In the genomic region with DNA sequence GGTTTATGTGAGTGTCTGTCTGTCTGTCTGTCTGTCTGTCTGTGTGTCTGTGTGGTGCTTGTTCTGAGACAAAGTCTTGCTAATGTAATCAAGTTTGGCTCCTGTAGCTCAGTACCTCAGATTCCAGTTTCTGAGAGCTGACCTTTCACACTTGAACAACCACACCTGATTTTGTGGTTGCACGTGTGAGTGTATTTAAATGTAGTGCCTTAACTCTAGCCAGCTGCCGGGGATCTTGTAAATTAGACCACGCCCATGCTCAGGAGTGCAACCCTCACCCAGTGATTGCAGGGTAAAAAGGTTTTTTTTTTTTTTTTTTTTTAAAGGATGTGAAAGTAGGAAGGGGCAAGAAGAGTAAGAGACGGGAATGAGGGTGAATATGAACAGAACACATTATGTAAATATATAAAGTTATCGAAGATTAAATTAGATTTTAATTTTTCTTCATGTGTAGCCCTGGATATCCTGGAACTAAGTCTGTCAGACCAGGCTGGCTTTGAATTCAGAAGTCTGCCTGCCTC, we compare ENCODE assay signal across 17 mouse cellular contexts. TPM values are rescaled to one million over a fixed set of nuclear protein-coding genes. Genes with fewer than 3 reads are reported as not detected.
DNase-seq lines count a peak whose midpoint lies in the region; ATAC-seq and TF ChIP-seq lines count a peak whose summit lies in the region.
"Had no signal": no experiment of that assay in that cellular context is flagged by ENCODE, and none has a peak within 500 bp of the region (broad histone marks: within the 10 kb centered on the region; RNA-seq: fewer than 3 reads in every experiment).

No protein-coding gene starts in this region.

- H3K4me2 ChIP-seq in kidney, embryonic 16.5 days (replicated peaks; ENCODE audit: low read depth, low read length) = no peak overlapping the region
- no peak overlapping the region for H3K4me2 ChIP-seq in hindbrain, embryonic 12.5 days (replicated peaks)
- H3K4me2 ChIP-seq: embryonic facial prominence, embryonic 12.5 days; heart, embryonic 11.5 days; hindbrain, embryonic 14.5 days had no signal

- no peaks in the 10 kb centered on the region for H3K9me3 ChIP-seq in kidney, embryonic 16.5 days (ENCODE audit: low read length)
- H3K9me3 ChIP-seq in hindbrain, embryonic 12.5 days (replicated peaks) = no peaks in the 10 kb centered on the region
- H3K9me3 ChIP-seq: embryonic facial prominence, embryonic 12.5 days; megakaryocyte, embryonic 14.5 days had no signal

- intact Hi-C loops in gastrocnemius, adult 2 months (cut with DNase I) = loop anchor here (5.0 kb wide), 1 partner anchor 48 kb away; a partner anchor contains a TSS

- no peaks in the 10 kb centered on the region for H3K27me3 ChIP-seq in kidney, embryonic 16.5 days (ENCODE audit: insufficient read depth, low read length)
- no peaks in the 10 kb centered on the region for H3K27me3 ChIP-seq in hindbrain, embryonic 12.5 days
- H3K27me3 ChIP-seq: embryonic facial prominence, embryonic 12.5 days had no signal

- WGBS in kidney, embryonic 16.5 days = 55% methylated on average over 5 of the region's 5 CpGs
- 76% methylated on average over 5 of the region's 5 CpGs for WGBS in hindbrain, embryonic 12.5 days

- ATAC-seq in kidney, embryonic 16.5 days (ENCODE audit: low FRiP score, low TSS enrichment) = no peak
- 0 out of 2 replicates have a peak, but pooled peaks have one; percentile 30 for ATAC-seq in monocyte, adult 5-6 weeks (replicated peaks; ENCODE audit: insufficient number of reproducible peaks, low FRiP score, low TSS enrichment, poor library complexity, severe bottlenecking)
- ATAC-seq in erythroid progenitor cell, adult 5-6 weeks (replicated peaks; ENCODE audit: low FRiP score, poor library complexity, severe bottlenecking) = no peak
- ATAC-seq in hindbrain, embryonic 12.5 days (ENCODE audit: low FRiP score) = no peak
- ATAC-seq: forebrain, postnatal 0 days had no signal

- no peak for DNase-seq in kidney, postnatal 4 days
- DNase-seq in T-cell, adult 2 months (ENCODE audit: low spot score) = peak; percentile 60
- DNase-seq in thymus, postnatal 25 days = peak; percentile 54
- DNase-seq in gastrocnemius, adult 2 months = no peak
- DNase-seq: adrenal gland, postnatal 25 days; cerebellum, adult 8-10 months; forebrain, postnatal 0 days; liver; right cerebral cortex, postnatal 4 days had no signal

- peaks cover 11% of the 10 kb centered on the region; the same call in 1 of the 2 replicates for H3K4me1 ChIP-seq in kidney, embryonic 16.5 days (ENCODE audit: insufficient read depth, low read length)
- peaks cover 2% of the 10 kb centered on the region for H3K4me1 ChIP-seq in hindbrain, embryonic 12.5 days
- H3K4me1 ChIP-seq: embryonic facial prominence, embryonic 12.5 days had no signal

- H3K9ac ChIP-seq in kidney, embryonic 16.5 days (replicated peaks; ENCODE audit: low read length) = no peak overlapping the region
- H3K9ac ChIP-seq in hindbrain, embryonic 12.5 days = no peak overlapping the region
- H3K9ac ChIP-seq: embryonic facial prominence, embryonic 12.5 days; forebrain, postnatal 0 days; hindbrain, embryonic 14.5 days had no signal

- H3K4me3 ChIP-seq in kidney, embryonic 16.5 days (ENCODE audit: low read length) = no peak overlapping the region
- no peak overlapping the region for H3K4me3 ChIP-seq in gastrocnemius, adult 2 months
- H3K4me3 ChIP-seq in hindbrain, embryonic 12.5 days = no peak overlapping the region
- H3K4me3 ChIP-seq: embryonic facial prominence, embryonic 12.5 days; megakaryocyte, embryonic 14.5 days had no signal

- TF ChIP-seq CTCF in gastrocnemius, adult 2 months (IDR thresholded peaks at IDR 0.05) = no peak

- H3K27ac ChIP-seq in kidney, embryonic 16.5 days (ENCODE audit: low read length) = peak overlapping the region; percentile 5; the same call in 1 of the 2 replicates
- no peak overlapping the region for H3K27ac ChIP-seq in gastrocnemius, adult 2 months
- no peak overlapping the region for H3K27ac ChIP-seq in hindbrain, embryonic 12.5 days
- H3K27ac ChIP-seq: embryonic facial prominence, embryonic 12.5 days; hindbrain, embryonic 14.5 days had no signal

- H3K36me3 ChIP-seq in kidney, embryonic 16.5 days (ENCODE audit: insufficient read depth, low read length) = no peaks in the 10 kb centered on the region
- no peaks in the 10 kb centered on the region for H3K36me3 ChIP-seq in hindbrain, embryonic 12.5 days
- H3K36me3 ChIP-seq: embryonic facial prominence, embryonic 12.5 days had no signal

RNA-seq across cellular contexts. Expression of a gene that starts 4.3 kb away (rescaled TPM):
- 54.7 and 69.7 TPM in 2 replicates for polyA plus RNA-seq in kidney, embryonic 16.5 days (2015; fragmentation: Nextera tagmentation; extraction: Ambion mirVana)
- total RNA-seq in monocyte, adult 5-6 weeks (2017) = 196 to 255 TPM (median 202 TPM) in 3 replicates
- 152 and 306 TPM in 2 replicates for total RNA-seq in erythroid progenitor cell, adult 5-6 weeks (2015; ENCODE audit: low replicate concordance)
- total RNA-seq in erythroid progenitor cell, adult 5-6 weeks (2017; ENCODE audit: low replicate concordance) = 174 and 214 TPM in 2 replicates
- 10 to 100 TPM; 11.0 to 12.1 TPM for total RNA-seq in gastrocnemius, adult 2 months (2021)
- polyA plus RNA-seq in hindbrain, embryonic 12.5 days (2016; fragmentation: Nextera tagmentation; extraction: Ambion mirVana) = 59.2 and 65.3 TPM in 2 replicates

RNA-seq across cellular contexts. Expression of a gene that starts 19.7 kb away (rescaled TPM):
- polyA plus RNA-seq in kidney, embryonic 16.5 days (2015; fragmentation: Nextera tagmentation; extraction: Ambion mirVana) = 2.7 and 5.7 TPM in 2 replicates
- 11.7 to 54.1 TPM (median 17.0 TPM) in 3 replicates for total RNA-seq in monocyte, adult 5-6 weeks (2017)
- 5.4 and 6.5 TPM in 2 replicates for total RNA-seq in erythroid progenitor cell, adult 5-6 weeks (2015; ENCODE audit: low replicate concordance)
- 11.9 and 15.3 TPM in 2 replicates for total RNA-seq in erythroid progenitor cell, adult 5-6 weeks (2017; ENCODE audit: low replicate concordance)
- total RNA-seq in gastrocnemius, adult 2 months (2021) = under 1 TPM; 0.73 to 0.82 TPM
- 2.8 and 3.4 TPM in 2 replicates for polyA plus RNA-seq in hindbrain, embryonic 12.5 days (2016; fragmentation: Nextera tagmentation; extraction: Ambion mirVana)

RNA-seq across cellular contexts. Expression of a gene that starts 47.2 kb away (rescaled TPM):
- 50.7 and 51.2 TPM in 2 replicates for polyA plus RNA-seq in kidney, embryonic 16.5 days (2015; fragmentation: Nextera tagmentation; extraction: Ambion mirVana)
- total RNA-seq in monocyte, adult 5-6 weeks (2017) = 27.2 to 27.7 TPM (median 27.3 TPM) in 3 replicates
- 208 and 220 TPM in 2 replicates for total RNA-seq in erythroid progenitor cell, adult 5-6 weeks (2015; ENCODE audit: low replicate concordance)
- total RNA-seq in erythroid progenitor cell, adult 5-6 weeks (2017; ENCODE audit: low replicate concordance) = 322 and 338 TPM in 2 replicates
- under 1 TPM in 1 of 2 experiments, not detected in 1; 0.13 TPM for total RNA-seq in gastrocnemius, adult 2 months (2021)
- 32.2 and 33.3 TPM in 2 replicates for polyA plus RNA-seq in hindbrain, embryonic 12.5 days (2016; fragmentation: Nextera tagmentation; extraction: Ambion mirVana)

Comparison
In these comparisons a context has a peak if more than half of its experiments do, and no peak if none do; other contexts are left out.
1. DNase-seq: peak in T-cell, adult 2 months (single experiment) and thymus, postnatal 25 days (single experiment); none in kidney, postnatal 4 days (0 of 2) and gastrocnemius, adult 2 months (single experiment).
2. RNA of a gene that starts 4.3 kb away (total RNA-seq): 152 to 306 TPM in erythroid progenitor cell, adult 5-6 weeks and 196 to 255 TPM in monocyte, adult 5-6 weeks; 11.0 to 12.1 TPM in gastrocnemius, adult 2 months; every median in the first group is over 10 times any median in the second.
3. RNA of a gene that starts 47.2 kb away (total RNA-seq): 208 to 338 TPM in erythroid progenitor cell, adult 5-6 weeks and 27.2 to 27.7 TPM in monocyte, adult 5-6 weeks; 0.13 TPM in gastrocnemius, adult 2 months; every median in the first group is over 10 times any median in the second.